Mouse (Mus musculus) right cerebral cortex, postnatal 14 days (tissue): Measurements from ENCODE around the gene Tbc1d2b.
A peak's percentile ranks its signal among the peaks of the same experiment; 100 is the strongest.

Experiments
- DNase-seq: peaks from one replicate; pipeline ENCODE4 v3.0.0; 2022

Tbc1d2b gene

GRCm38 (mm10) chr9:90164670-90165453 is 105.7 kb downstream of the Tbc1d2b start:
- no peak for DNase-seq

- DNase-seq = no peak
These were observed 106.9 kb downstream of the Tbc1d2b start for GRCm38 (mm10) chr9:90163749-90164095.

GRCm38 (mm10) chr9:90162926-90163748 is 107.5 kb downstream of the Tbc1d2b start, which contains the start of gene Adamts7:
Gene Adamts7 (plus strand): TSS chr9:90163069.
- DNase-seq = peak; percentile 59

- peak; percentile 45 for DNase-seq
These were observed 108.2 kb downstream of the Tbc1d2b start for GRCm38 (mm10) chr9:90162243-90162925.
